Mouse (Mus musculus) spleen, postnatal 10 days (tissue): ENCODE data around the gene Akr7a5.

ENCODE experiments used
- DNase-seq, 2 experiments: peaks; one replicate each; pipeline ENCODE4 v3.0.0; 2021 to 2022; ENCODE audit warnings: low spot score in 2 of 2

Gene Akr7a5

DNA sequence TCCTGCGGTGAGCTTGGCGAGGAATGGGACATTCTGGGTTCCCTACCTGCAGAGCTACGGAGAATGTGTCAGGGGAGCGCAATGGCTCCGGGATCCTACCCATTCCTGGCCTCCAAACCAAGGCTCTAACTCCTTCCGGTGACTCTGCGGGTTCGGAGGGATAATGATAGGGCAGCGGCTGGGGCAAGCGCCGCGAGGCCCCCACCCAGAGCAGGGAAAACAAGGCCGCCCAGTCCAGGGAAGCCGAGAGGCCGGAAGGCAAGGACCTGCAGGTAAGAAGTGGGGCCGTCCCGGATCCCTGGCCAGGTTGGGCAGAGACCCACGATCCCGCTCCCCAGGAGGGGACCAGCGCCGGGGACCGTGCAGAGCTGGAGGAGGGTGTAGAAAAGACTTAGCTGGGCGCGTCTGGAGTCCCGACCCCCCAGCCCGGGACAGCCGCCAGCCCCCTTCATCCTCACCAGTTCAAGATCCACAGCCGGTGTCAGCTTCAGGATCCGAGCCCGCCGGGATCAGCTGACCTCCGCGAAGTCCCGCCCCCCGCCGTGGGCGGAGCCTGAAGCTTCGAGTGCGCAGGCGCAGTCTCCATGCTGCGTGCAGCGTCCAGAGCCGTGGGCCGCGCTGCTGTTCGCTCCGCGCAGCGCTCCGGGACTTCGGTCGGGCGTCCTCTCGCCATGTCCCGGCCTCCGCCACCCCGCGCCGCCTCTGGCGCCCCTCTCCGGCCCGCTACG, at the start of gene Akr7a5, which contains the start of gene Pqlc2:
Gene Akr7a5 (plus strand): TSS at position 574 of the 728 bp plus-strand sequence.
Gene Pqlc2 (minus strand): TSS at position 538 of the 728 bp plus-strand sequence.
- DNase-seq: peak; percentile 99 to 100

DNA sequence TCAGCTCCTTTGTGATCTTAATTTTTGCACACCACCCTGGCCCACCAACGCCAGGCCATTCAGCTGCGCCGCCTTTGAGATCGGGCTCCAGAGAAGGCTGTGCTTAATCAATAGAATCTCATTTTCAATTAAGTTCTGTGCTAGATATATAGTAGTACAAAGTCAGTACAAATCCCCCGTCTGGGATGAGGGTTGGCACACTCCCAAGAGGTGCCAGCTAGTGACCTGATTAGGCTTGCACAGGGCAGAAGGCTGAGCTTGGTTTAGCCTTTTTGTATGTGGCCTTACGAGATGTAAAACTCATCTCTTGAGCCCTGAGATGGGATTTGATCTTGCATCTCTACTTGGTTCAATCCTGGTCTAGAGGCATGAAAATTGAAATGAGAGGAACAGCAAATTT, 47.6 kb upstream of the Akr7a5 start:
- DNase-seq: no peak

GRCm38 (mm10) chr4:139265783-139266499, 44.6 kb upstream of the Akr7a5 start:
- DNase-seq: no peak

GRCm38 (mm10) chr4:139266500-139266865, 44.1 kb upstream of the Akr7a5 start:
- DNase-seq: no peak

DNA sequence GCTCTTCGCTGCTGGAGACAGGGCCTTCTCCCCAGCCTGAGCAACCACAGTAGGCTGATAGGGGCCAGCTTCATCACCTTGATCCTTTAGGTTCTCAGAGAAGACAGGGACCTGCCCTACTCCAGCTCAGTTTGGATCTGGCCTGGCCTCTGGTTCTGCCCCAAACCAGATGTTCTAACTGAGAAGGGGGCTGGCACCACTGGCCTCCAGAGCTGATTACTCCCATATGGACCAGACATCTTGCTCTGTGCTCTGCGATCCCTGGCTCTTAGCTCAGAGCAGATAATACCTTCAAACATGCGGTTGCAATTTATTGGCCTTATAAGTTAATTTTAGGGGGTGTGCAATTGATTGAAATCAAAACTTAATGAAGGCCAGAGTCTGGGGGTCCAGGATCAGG, 43.2 kb upstream of the Akr7a5 start:
- no peak for DNase-seq

GRCm38 (mm10) chr4:139268242-139268641, 42.3 kb upstream of the Akr7a5 start:
- DNase-seq: no peak

DNA sequence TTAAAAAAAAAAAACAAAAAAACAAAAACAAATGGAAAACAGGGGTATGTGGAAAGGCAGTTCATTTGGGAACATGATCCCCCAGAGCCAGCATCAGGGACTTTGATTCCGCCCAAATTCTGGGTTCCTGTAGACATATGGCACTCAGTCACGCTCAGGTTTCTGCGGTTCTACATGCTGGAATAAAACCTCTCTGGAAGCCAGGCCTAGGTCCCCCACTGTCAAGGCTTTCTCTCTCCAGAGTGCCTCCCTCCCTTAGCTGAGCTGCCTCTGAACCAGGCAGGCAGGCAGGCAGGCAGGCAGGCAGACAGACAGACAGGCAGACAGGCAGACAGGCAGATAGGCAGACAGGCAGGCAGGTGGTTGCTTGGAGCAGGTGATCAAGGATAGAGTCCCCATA, 40.4 kb upstream of the Akr7a5 start:
- DNase-seq: no peak

DNA sequence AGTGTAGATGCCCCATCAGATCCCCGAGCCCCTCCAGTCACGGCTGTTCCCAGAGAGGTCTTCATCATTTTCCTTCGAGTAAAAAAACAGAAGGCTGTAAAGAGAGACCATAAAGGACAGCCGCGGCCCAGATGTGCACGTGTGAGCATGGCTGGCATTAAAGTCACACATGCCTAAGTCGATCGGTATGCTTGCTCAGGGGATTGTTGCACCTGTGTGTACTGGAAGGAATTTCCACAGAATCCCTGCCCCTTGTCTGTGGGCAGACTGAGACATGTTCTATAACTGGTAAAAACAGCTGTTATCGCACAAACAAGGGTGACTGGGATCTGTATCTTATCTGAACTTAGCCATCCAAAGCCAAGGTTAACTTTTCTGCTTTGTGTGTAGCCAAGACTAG, 39.0 kb upstream of the Akr7a5 start:
- no peak for DNase-seq

- DNase-seq: no peak
These were observed 37.4 kb upstream of the Akr7a5 start for GRCm38 (mm10) chr4:139272951-139273680.

DNA sequence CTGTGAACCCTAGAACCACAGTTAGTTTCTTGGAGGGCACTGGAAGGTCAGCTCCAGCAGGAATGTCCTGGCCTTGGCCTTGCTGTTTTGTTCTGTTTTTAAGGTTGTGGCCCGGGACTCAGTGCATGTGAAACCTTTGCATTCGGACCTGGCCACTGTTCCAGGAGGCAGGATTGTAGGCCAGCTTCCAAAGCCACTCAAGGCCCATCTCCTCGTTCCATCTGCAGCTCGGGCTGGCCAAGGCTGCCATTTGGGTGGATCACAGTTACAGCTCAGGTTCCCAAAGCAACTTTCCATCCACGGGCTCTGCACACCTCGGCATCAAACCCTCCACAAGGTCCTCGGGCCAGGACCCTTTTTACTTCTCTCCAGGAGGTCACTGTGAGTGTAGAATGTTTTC, 36.0 kb upstream of the Akr7a5 start:
- DNase-seq: no peak

GRCm38 (mm10) chr4:139276411-139276810, 34.1 kb upstream of the Akr7a5 start:
- no peak for DNase-seq

DNA sequence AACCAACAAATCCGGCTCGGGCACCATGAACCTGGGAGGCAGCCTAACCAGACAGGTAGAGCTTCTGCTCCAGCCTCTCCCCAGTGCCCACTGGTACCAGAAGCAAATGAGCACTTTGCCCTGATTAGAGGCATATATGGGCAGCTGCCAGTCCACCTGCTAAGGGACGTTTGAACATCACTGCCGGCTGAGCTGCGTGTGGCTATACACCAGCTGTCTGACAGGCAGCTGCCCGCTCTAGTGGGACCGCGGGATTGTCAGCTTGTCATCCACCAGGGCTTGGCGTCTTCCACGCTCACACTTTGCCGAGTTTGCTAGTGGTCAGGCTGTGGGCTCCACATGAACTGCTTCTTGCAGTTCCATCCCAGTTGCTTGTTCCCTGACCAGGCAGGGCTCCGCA, 30.0 kb upstream of the Akr7a5 start:
- no peak for DNase-seq

- DNase-seq: no peak
These were observed 28.7 kb upstream of the Akr7a5 start for GRCm38 (mm10) chr4:139281791-139282345.

DNA sequence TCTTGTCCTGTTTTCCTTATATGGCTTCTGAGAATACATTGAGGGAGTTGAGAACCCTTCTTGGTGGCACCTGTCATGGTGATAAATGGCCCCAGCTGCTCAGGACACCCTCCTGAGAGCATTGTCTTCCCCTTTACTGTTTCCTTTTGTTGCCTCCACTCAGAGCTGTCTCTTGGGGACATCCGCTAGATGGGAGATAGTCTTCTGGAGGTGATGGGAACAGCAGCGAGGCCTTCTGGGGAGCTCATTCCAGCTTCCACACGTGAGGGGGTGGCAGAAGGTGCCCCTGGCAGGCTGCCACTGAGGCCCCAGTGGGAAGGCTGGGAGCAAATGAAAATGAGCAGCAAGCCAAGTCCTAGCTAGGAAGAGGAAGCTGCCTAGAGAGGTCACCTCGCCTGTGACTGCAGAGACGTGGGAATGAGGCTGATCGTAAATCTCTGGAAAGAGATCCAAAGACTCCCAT, 27.6 kb upstream of the Akr7a5 start:
- no peak for DNase-seq

DNA sequence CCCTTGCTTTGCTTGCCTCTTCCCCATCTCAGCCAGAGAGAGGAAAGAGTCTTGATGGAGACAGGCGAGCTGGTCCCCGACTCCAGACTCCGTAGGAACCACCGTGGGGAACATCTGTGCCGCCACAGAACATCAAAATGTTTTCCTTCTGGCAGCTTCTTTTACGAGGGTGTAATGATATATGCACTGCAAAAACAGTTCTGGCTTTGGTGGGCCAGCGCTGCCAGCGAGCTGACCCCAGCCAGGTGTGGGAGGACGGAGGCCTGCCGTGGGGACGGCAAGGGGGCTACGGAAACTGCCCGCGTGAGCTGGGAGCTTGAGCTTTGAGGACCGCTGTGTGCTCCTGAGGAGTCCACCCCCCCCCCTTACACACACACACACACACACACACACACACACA, 25.7 kb upstream of the Akr7a5 start:
- DNase-seq: no peak

GRCm38 (mm10) chr4:139286234-139286633, 24.3 kb upstream of the Akr7a5 start:
- no peak for DNase-seq

GRCm38 (mm10) chr4:139287122-139287863, 23.3 kb upstream of the Akr7a5 start:
- DNase-seq: peak; percentile 79 to 87

GRCm38 (mm10) chr4:139289017-139289416, 21.5 kb upstream of the Akr7a5 start:
- DNase-seq: peak in 1 of 2 experiments; percentile 61

DNA sequence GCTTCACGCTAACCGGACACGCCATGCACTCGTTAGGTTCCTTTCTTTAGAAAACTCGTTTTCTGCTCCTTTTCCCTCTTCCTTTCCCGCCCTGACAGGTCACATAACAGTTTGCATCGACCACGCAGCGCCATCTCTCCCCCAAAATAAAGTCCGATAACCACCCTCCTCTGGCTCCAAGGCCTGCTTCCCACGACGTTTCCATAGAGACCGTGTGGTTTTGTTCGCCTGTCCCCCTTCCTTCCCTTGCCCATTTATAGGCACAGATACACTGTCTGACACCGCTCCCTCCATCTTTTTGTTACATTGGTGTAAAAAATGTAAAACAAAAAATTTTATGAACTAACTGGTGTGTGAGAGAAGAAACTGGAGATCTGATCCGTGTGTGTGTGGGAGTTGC, 19.4 kb upstream of the Akr7a5 start:
- DNase-seq: no peak

DNA sequence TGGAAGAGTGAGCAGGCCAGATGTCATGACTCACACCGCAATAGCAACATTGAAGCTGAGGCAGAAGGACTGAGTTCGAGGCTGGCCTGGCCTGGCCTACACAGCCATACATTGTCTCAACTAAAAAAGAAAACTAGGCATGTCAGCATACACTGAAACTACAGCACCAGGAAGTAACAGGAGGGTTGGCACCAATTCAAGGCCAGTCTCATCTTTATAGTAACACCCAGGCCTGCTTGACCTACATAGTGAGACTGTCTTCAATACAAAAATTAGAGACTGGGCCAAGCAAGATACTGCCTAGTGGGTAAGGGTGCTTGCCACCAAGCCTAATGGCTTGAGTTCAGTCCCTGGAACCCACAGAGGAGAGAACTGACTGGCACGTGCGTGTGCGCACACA, 18.5 kb upstream of the Akr7a5 start:
- DNase-seq: no peak

DNA sequence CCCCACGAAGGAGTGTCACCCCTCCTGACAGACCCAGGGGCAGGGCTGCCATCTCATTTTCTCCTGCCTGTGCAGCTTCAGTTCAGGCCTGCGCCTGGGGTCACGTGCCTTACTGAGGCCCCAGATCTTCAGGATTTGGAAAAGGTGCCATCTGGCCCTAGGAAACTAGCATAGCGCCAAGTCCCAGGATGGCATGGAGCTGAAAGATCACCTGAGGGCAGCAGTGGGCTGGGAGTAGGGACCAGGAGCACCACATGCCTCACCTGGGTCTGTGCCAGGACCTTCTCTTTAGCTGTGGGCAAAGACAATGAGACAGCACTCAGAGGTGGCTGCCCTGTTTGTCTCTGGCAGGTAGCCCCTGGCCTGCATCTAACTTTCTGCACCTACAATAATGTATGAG, 13.0 kb upstream of the Akr7a5 start:
- no peak for DNase-seq
